Mouse (Mus musculus) liver, embryonic 12.5 days (tissue): ENCODE results near the gene B3gnt9. TPM values are rescaled to one million over a fixed set of nuclear protein-coding genes. Genes with fewer than 3 reads are reported as not detected.
A peak's percentile ranks its signal among the peaks of the same experiment; 100 is the strongest.

Source experiments
- ATAC-seq: fragments of 200-750 bp; cut with Nextera tagmentation; 2 replicates; pipeline ENCODE4 v1.8.0; 2017; ENCODE audit warnings: moderate number of reproducible peaks, mild to moderate bottlenecking, moderate library complexity
- H3K27ac ChIP-seq: fragments of 300-500 bp; sonication (generic); 2 replicates; pipeline ENCODE4 v1.5.1; 2016; ENCODE audit warnings: mild to moderate bottlenecking
- H3K27me3 ChIP-seq: fragments of 300-500 bp; sonication (generic); replicated peaks from 2 replicates; pipeline ENCODE4 v1.6.1; 2016; ENCODE audit warnings: mild to moderate bottlenecking, moderate library complexity
- H3K36me3 ChIP-seq: fragments of 300-500 bp; sonication (generic); 2 replicates; pipeline ENCODE4 v1.6.1; 2016; ENCODE audit warnings: mild to moderate bottlenecking, moderate library complexity
- H3K4me1 ChIP-seq: fragments of 300-500 bp; sonication (generic); 2 replicates; pipeline ENCODE4 v1.6.1; 2016
- H3K4me2 ChIP-seq: fragments of 300-500 bp; sonication (generic); 2 replicates; pipeline ENCODE4 v1.6.1; 2016; ENCODE audit warnings: mild to moderate bottlenecking, moderate library complexity
- H3K4me3 ChIP-seq: fragments of 300-500 bp; sonication (generic); 2 replicates; pipeline ENCODE4 v1.5.1; 2016; ENCODE audit warnings: mild to moderate bottlenecking, moderate library complexity
- H3K9ac ChIP-seq: fragments of 300-500 bp; sonication (generic); 2 replicates; pipeline ENCODE4 v1.6.1; 2016; ENCODE audit warnings: mild to moderate bottlenecking, moderate library complexity
- H3K9me3 ChIP-seq: fragments of 300-500 bp; sonication (generic); replicated peaks from 2 replicates; pipeline ENCODE4 v1.6.1; 2016; ENCODE audit warnings: mild to moderate bottlenecking, moderate library complexity
- WGBS: fragments of 180-500 bp; shearing (Covaris S2); methylation state at CpG from one replicate; pipeline ENCODE4 v1.1.7; 2016; ENCODE audit not compliant: insufficient replicate concordance; 5-methylcytosine and 5-hydroxymethylcytosine counted together
- polyA plus RNA-seq: library from polyadenylated mRNA; unstranded; fragments of >200 nt; fragmentation: Nextera tagmentation; extraction: Ambion mirVana; gene quantifications from 2 replicates; pipeline ENCODE4 v1.2.1, GENCODE M21; 2016

Gene B3gnt9
- polyA plus RNA-seq, 1 experiment from 2014 or later: 3.6 TPM

DNA sequence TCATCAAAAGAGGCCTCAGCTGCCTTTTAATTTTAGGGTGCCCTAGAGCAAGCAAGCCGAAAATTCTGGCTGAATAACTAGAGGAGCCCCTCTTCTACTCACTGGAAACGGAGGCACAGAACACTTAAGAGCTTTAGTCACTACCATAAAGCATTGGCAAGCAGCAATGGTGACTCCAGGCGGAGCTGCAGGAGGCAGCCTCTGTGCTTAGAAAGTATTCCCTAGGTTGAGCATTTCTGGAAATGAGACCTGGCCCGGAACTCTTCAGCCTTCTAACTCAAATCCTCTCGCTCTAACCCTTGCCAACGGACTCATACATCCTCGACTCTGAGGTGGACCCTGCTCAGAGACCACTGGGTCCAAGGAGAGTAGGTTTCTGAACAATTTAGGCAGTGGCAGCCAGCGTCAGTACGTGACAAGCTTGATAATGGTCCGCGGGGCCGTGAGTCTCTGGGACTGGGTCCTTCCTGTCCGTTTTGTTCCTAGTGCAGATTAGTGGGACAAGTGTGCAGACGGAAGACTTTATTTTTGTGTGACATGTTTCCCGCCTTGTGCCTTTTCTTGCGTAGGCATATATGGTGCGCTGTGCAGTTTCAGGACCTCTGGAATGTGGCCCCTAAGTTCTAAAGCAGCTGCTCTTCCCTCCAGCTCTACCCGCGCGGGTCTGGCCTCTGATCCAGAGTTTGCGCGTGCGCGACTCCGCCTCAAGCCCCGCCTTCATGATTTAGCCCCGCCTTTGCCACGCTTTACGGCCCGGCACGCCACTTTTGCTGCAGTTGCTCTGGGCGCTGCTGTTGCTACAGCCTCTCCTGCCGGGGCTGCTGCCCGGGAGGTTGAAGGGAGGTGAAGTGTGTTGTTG lies 30.3 kb downstream of the B3gnt9 start, which contains the start of gene D230025D16Rik:
TSS of gene D230025D16Rik (plus strand) at position 733 of the 859 bp plus-strand sequence.
- 5% methylated on average over 34 of the region's 34 CpGs for WGBS
- no peaks in the 10 kb centered on the region for H3K9me3 ChIP-seq
- peak within 1 kb of the TSS; percentile 78 for H3K4me2 ChIP-seq
- peaks cover 25% of the 10 kb centered on the region for H3K4me1 ChIP-seq
- peaks cover 2% of the 10 kb centered on the region; the same call in 1 of the 2 replicates for H3K36me3 ChIP-seq
- ATAC-seq: peak; percentile 92
- peak within 1 kb of the TSS; percentile 97 for H3K4me3 ChIP-seq
- H3K27me3 ChIP-seq: no peaks in the 10 kb centered on the region
- peak within 1 kb of the TSS; percentile 92 for H3K27ac ChIP-seq
- H3K9ac ChIP-seq: peak within 1 kb of the TSS; percentile 95

DNA sequence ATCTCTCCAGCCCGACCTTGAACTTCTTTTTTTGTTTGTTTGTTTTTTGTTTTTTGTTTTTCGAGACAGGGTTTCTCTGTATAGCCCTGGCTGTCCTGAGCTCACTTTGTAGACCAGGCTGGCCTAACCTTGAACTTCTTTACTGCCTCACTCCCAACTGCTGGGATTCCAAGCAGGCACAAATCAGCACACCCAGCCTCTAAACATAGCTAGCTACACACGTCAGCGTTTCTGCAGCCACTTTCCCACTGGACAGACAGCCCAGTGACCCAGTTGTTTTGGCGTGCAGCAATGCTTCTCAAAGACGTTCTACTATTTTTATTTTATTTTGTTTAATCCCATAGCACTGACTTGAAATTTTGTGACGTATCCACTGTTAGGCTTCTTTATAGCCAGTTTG lies 31.1 kb downstream of the B3gnt9 start:
- Histone ChIP-seq H3K4me1 (peaks cover 25% of the 10 kb centered on the region), H3K4me2 (peak overlapping the region; percentile 78), H3K9ac (no peak overlapping the region), H3K36me3 (peaks cover 2% of the 10 kb centered on the region; the same call in 1 of the 2 replicates), H3K27ac (no peak overlapping the region), H3K4me3 (no peak overlapping the region), H3K9me3 (no peaks in the 10 kb centered on the region), H3K27me3 (no peaks in the 10 kb centered on the region)
- no peak for ATAC-seq
- WGBS: 79% methylated on average over 7 of the region's 7 CpGs

DNA sequence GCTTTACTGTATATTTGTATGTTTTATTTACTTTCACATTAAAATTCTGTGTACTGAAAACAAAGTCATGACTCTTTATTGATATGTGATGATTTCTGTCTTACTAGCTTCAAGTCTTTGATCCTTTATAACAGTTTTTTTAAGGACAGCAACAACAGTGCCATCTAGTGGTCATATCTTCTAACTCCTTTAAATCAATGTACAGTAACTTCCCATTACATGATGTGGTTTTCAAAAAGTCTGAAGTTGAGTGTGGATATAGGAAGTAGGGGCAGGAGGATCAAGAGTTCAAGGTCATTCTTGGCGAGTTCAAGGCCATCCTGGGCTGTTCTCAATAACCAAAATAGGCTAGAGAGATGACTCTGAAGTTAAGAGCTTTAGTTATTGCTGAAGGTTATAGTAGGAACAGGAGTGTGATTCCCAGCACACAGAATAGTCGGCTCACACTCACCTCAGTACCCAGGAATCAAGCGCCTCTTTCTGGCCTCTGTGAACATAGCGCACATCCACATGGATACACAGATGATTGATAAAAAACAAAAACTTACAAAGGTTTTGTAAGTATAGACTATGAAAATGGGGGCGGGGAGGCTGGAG lies 36.9 kb downstream of the B3gnt9 start:
- WGBS: 65% methylated on average over 5 of the region's 5 CpGs
- Histone ChIP-seq H3K9ac (no peak overlapping the region), H3K27ac (no peak overlapping the region), H3K9me3 (no peaks in the 10 kb centered on the region), H3K4me3 (no peak overlapping the region), H3K4me2 (no peak overlapping the region), H3K27me3 (no peaks in the 10 kb centered on the region), H3K36me3 (peaks cover 5% of the 10 kb centered on the region; the same call in 1 of the 2 replicates), H3K4me1 (no peaks in the 10 kb centered on the region)
- ATAC-seq: no peak

DNA sequence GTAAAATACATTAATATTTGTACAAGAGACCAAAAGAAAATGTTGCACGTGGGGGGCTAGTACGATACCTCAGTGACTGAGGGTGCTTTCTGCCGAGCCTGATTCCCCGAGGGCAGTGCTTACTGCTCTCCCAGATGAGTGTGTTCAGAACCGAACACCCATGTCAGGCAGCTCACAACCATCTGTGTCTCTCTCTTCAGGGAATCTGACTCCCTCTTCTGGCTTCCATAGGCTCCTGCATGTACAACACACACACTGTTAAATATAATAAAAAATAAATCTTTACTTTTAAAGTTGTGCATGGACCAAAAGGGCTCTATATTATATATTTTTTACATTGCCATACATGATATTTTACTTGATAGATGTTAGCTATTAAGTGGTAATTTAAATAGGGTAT lies 40.8 kb downstream of the B3gnt9 start:
- peaks cover 7% of the 10 kb centered on the region for H3K4me1 ChIP-seq
- H3K27me3 ChIP-seq: no peaks in the 10 kb centered on the region
- no peak overlapping the region for H3K9ac ChIP-seq
- H3K27ac ChIP-seq: no peak overlapping the region
- ATAC-seq: no peak
- no peak overlapping the region for H3K4me2 ChIP-seq
- H3K9me3 ChIP-seq: no peaks in the 10 kb centered on the region
- H3K36me3 ChIP-seq: peaks cover 5% of the 10 kb centered on the region; the same call in 1 of the 2 replicates
- H3K4me3 ChIP-seq: no peak overlapping the region
- 81% methylated on average over 5 of the region's 5 CpGs for WGBS

DNA sequence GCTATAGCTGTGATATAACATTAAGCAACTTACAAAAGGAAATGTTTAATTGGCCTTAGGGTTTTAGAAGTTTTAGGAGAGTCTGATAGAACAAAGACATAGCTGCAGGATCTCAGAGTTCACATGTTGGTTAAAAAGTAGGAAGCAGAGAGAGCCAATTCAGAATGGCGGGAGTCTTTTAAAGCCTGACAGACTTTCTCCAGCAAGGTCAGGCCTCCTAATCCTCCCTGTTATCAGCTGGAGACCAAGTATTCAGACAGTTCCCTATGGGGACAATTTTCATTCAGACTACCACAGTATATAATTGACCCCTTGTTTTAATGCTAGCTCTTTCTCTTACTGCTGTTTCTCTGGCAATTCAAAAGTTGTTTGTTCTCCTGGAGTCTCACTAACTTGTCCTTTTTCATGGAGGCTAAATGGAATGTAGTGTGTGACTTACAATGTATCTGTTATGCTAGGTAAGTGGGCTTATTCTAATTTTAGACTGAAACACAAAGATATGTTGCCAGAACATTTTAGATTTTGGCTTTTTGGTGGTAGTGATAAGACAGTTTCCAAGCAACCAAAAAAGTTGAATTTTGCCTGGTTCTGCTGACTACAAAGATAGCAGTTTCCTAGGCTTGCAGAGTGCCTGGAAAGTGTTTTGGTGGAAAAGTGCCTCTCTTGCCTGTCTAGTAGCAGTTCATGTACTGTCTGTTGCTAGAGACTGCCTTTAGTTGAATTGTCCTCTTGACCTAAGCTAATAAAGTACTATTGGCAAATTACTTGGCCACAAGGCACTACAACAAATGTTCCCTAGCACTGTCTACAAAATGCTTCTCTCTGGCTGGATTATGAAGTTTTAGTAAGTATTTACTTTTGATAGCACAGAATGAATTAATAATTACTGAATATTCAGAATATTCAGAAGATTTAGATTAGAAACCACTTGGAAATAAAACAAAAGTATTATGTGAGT lies 45.5 kb downstream of the B3gnt9 start:
- H3K9me3 ChIP-seq: no peaks in the 10 kb centered on the region
- H3K4me2 ChIP-seq: no peak overlapping the region
- H3K36me3 ChIP-seq: peaks cover under 1% of the 10 kb centered on the region; the same call in 1 of the 2 replicates
- no peak overlapping the region for H3K9ac ChIP-seq
- ATAC-seq: peak; percentile 40; the same call in 1 of the 2 replicates
- no peak overlapping the region for H3K27ac ChIP-seq
- peaks cover 16% of the 10 kb centered on the region for H3K4me1 ChIP-seq
- 26% methylated on average over 1 of the region's 1 CpGs for WGBS
- H3K4me3 ChIP-seq: no peak overlapping the region
- H3K27me3 ChIP-seq: no peaks in the 10 kb centered on the region

DNA sequence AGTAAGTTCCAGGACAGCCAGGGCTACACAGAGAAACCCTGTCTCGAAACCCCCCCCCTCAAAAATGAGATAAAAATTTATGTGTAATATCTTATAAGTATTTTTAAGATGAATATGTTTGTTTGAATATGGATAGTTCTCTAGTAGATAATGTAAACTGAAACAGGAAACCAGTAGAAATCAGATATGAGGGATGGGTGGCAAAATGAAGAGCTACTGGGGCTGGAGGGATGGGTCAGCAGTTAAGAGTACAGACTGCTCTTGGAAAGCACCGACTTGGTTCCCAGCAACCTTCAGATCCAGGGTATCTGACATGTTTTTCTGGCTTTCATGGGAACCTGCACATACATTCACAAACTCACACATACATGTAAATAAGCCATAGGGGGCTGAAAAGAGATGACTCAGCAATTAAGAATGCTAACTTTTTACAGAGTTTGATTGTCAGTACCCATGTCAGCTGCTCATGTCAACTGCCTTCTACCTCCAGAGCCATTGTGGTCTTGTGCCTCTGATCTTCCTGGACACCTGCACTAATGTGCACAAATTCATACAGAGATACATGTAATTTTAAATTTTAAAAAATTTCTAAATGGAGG lies 47.2 kb downstream of the B3gnt9 start:
- no peak overlapping the region for H3K27ac ChIP-seq
- ATAC-seq: no peak
- peaks cover 16% of the 10 kb centered on the region for H3K4me1 ChIP-seq
- no peaks in the 10 kb centered on the region for H3K9me3 ChIP-seq
- no peaks in the 10 kb centered on the region for H3K27me3 ChIP-seq
- WGBS: 53% methylated on average over 2 of the region's 2 CpGs
- no peak overlapping the region for H3K9ac ChIP-seq
- H3K4me2 ChIP-seq: no peak overlapping the region
- no peak overlapping the region for H3K4me3 ChIP-seq
- H3K36me3 ChIP-seq: peaks cover 8% of the 10 kb centered on the region; the same call in 1 of the 2 replicates

DNA sequence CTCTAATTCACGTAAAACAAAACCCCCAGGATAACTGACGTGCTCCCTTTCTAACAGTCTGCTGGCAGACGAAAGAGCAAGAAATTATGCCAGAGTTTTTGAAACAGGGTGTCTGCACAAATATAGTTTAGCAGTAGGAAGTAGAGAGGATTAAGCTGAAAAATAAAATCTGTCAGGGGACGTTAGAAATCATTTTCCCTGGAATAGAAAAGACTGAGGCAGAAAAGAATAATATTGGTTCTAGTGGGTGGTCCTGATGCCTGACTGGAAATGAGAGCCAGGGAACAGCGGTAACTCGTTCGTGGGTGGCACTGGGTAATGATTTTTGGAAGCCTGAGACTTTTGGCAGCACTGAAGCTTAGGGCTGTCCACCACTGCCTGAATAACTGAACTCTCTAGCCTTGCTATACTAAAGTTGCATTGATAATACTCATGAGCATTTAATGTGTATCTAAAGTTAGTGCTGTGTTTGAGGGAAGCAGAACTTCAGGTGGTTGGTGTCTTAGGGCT lies 48.1 kb downstream of the B3gnt9 start:
- Histone ChIP-seq H3K27me3 (no peaks in the 10 kb centered on the region), H3K27ac (no peak overlapping the region), H3K4me1 (peaks cover 16% of the 10 kb centered on the region), H3K4me3 (no peak overlapping the region), H3K4me2 (no peak overlapping the region), H3K9ac (no peak overlapping the region), H3K9me3 (no peaks in the 10 kb centered on the region), H3K36me3 (peaks cover 8% of the 10 kb centered on the region; the same call in 1 of the 2 replicates)
- no peak for ATAC-seq
- WGBS: 76% methylated on average over 7 of the region's 7 CpGs

DNA sequence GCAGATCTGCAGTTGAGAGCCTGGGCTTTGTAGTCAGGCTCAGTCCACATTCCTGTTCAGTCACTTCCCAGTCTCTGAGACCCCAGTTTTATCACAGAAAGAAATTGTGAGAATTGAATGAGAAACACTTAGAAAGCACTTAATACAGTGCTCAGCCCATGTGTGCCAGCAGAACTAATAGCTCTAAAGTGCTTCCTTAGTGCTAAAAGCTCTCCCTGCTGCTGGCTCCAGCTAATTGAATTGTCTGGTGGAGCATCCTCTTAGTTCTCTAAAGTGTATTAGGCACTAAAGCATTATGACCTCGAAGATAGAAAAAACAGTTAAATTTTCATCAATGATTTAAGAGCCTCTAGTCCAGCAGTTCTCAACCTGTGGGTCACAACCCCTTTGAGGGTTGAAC lies 49.2 kb downstream of the B3gnt9 start:
- no peak for ATAC-seq
- WGBS: 70% methylated on average over 1 of the region's 1 CpGs

More for the DNA sequence above, 49.2 kb downstream of the B3gnt9 start:
- no peaks in the 10 kb centered on the region for H3K27me3 ChIP-seq
- H3K27ac ChIP-seq: no peak overlapping the region
- peaks cover 14% of the 10 kb centered on the region for H3K36me3 ChIP-seq
- peaks cover 16% of the 10 kb centered on the region for H3K4me1 ChIP-seq
- H3K9ac ChIP-seq: no peak overlapping the region
- no peak overlapping the region for H3K4me2 ChIP-seq
- no peak overlapping the region for H3K4me3 ChIP-seq
- no peaks in the 10 kb centered on the region for H3K9me3 ChIP-seq

Other genes with a start within 250 kb of the B3gnt9 start
- not detected in 2 replicates for gene Ces3a, start 206.6 kb downstream of the B3gnt9 start, polyA plus RNA-seq
- not detected in 2 replicates for gene Ces3b, start 171.4 kb downstream of the B3gnt9 start, polyA plus RNA-seq
- gene Ces4a, start 123.4 kb downstream of the B3gnt9 start, polyA plus RNA-seq: not detected in 2 replicates
- gene Cbfb, start 84.5 kb downstream of the B3gnt9 start, polyA plus RNA-seq: 19.1 and 19.6 TPM in 2 replicates
- 16.7 and 18.8 TPM in 2 replicates for gene D230025D16Rik, start 30.0 kb downstream of the B3gnt9 start, polyA plus RNA-seq
- 17.7 and 18.3 TPM in 2 replicates for gene Tradd, start 9.5 kb upstream of the B3gnt9 start, polyA plus RNA-seq
- 1.2 and 1.5 TPM in 2 replicates for gene Fbxl8, start 9.5 kb upstream of the B3gnt9 start, polyA plus RNA-seq
- not detected in 2 replicates for gene Hsf4, start 14.6 kb upstream of the B3gnt9 start, polyA plus RNA-seq
- gene Nol3, start 21.0 kb upstream of the B3gnt9 start, polyA plus RNA-seq: 0.12 and 0.18 TPM in 2 replicates
- 1.6 TPM in 2 replicates for gene 4931428F04Rik, start 34.7 kb upstream of the B3gnt9 start, polyA plus RNA-seq
- 11.9 and 13.8 TPM in 2 replicates for gene Exoc3l, start 40.9 kb upstream of the B3gnt9 start, polyA plus RNA-seq
- gene E2f4, start 42.5 kb upstream of the B3gnt9 start, polyA plus RNA-seq: 239 TPM in 2 replicates
- gene Elmo3, start 50.4 kb upstream of the B3gnt9 start, polyA plus RNA-seq: 2.7 and 3.0 TPM in 2 replicates
- gene Lrrc29, start 71.1 kb upstream of the B3gnt9 start, polyA plus RNA-seq: 9.9 and 10.0 TPM in 2 replicates
- gene Tmem208, start 71.2 kb upstream of the B3gnt9 start, polyA plus RNA-seq: 106 and 109 TPM in 2 replicates
- 1.2 and 1.4 TPM in 2 replicates for gene Fhod1, start 92.8 kb upstream of the B3gnt9 start, polyA plus RNA-seq
- gene Slc9a5, start 93.7 kb upstream of the B3gnt9 start, polyA plus RNA-seq: 0.42 and 0.48 TPM in 2 replicates
- gene Plekhg4, start 118.1 kb upstream of the B3gnt9 start, polyA plus RNA-seq: not detected in 2 replicates
- gene Kctd19, start 158.3 kb upstream of the B3gnt9 start, polyA plus RNA-seq: not detected in 2 replicates
- 0.07 and 0.18 TPM in 2 replicates for gene Lrrc36, start 158.4 kb upstream of the B3gnt9 start, polyA plus RNA-seq
- gene Tppp3, start 216.4 kb upstream of the B3gnt9 start, polyA plus RNA-seq: 1.2 and 1.4 TPM in 2 replicates
- gene Zdhhc1, start 241.7 kb upstream of the B3gnt9 start, polyA plus RNA-seq: 4.0 and 4.6 TPM in 2 replicates